In genomic region chr10:81303258-81303657, GRCm38 (mm10) we compare ENCODE assay signal across 1 mouse cellular context.
TF ChIP-seq lines count a peak whose summit lies in the region.

No protein-coding gene starts in this region.

TF ChIP-seq in CH12.LX, 34 proteins besides CTCF, POLR2A, EP300 and RAD21 (continued from another document):
- TF ChIP-seq MAFK (IDR thresholded peaks at IDR 0.05; ENCODE audit: insufficient replicate concordance, low read length), result no peak
- TF ChIP-seq ELF1 (IDR thresholded peaks at IDR 0.05; ENCODE audit: low read depth, low read length), result no peak
- TF ChIP-seq IRF4 (IDR thresholded peaks at IDR 0.05; ENCODE audit: low read depth, low read length), result no peak
- no peak for TF ChIP-seq BHLHE40 (IDR thresholded peaks at IDR 0.05; ENCODE audit: low read depth, low read length)
- TF ChIP-seq SMC3 (IDR thresholded peaks at IDR 0.05; ENCODE audit: low read depth, low read length), result no peak
- TF ChIP-seq GABPA (IDR thresholded peaks at IDR 0.05; ENCODE audit: insufficient replicate concordance, low read depth, low read length), result no peak
- TF ChIP-seq ZC3H11A (IDR thresholded peaks at IDR 0.05; ENCODE audit: low read depth, low read length), result no peak
- no peak for TF ChIP-seq ETS1 (conservative IDR thresholded peaks at IDR 0.05; ENCODE audit: low read depth, low read length)
- TF ChIP-seq MAX (IDR thresholded peaks at IDR 0.05; ENCODE audit: low read length), result no peak
- no peak for TF ChIP-seq PAX5 (IDR thresholded peaks at IDR 0.05; ENCODE audit: low read length)
